ENCODE assay signal across 8 mouse cellular contexts in the genomic region with DNA sequence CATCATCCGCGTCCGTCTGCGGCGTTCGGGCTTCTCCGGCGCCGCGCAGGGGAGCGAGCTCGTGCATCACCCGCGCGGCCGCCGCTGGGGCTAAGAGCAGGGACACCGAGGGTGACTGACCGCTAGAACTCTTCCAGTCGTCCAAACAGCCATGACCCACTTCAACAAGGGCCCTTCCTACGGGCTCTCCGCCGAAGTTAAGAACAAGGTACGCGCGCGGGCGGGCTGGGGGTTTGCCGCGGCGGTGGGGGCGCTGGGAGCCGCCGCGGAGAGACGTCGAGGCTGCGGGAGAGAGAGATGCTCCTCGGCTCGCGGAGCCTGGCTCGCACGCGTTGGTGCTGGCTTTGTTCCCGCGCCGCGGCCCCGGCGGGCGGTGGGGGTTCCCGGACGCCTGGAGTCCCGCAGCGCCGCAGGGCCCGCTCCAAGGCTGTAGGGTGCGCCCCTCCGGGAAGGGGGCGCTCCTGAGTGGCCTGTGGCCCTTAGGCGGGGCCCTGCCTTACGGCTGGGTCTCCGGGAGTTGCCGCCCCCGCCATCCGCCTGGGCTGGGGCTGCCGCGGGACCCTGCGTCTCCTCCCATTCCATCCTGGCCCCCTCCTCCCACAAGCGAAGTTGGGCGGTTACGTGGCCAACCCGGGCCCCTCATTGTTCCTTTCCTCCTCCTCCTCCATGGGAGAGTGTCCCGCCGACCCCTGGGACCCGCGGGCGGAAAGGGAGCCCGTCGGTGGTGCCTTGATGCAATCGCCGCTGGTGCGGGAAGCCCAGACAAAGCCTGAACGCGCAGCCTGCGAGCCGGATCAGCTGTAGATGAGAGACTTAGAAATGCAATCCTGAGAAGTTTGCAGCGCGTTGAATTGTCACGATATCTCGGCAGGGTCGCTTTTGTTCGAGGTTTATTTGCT. TPM values are rescaled to one million over a fixed set of nuclear protein-coding genes. Genes with fewer than 3 reads are reported as not detected.
DNase-seq lines count a peak whose midpoint lies in the region; ATAC-seq and TF ChIP-seq lines count a peak whose summit lies in the region.

No protein-coding gene starts in this region.

- H3K36me3 ChIP-seq in forebrain, embryonic 16.5 days (ENCODE audit: control insufficient read depth, insufficient read depth) = no peaks in the 10 kb centered on the region
- no peaks in the 10 kb centered on the region for H3K36me3 ChIP-seq in lung, embryonic 15.5 days

- peak overlapping the region; percentile 77 for H3K4me2 ChIP-seq in forebrain, embryonic 16.5 days (ENCODE audit: low read length)
- peak overlapping the region; percentile 90 for H3K4me2 ChIP-seq in lung, embryonic 15.5 days

- peak; percentile 78 for ATAC-seq in forebrain, embryonic 16.5 days
- peak; percentile 89 for ATAC-seq in lung, embryonic 15.5 days (ENCODE audit: borderline replicate concordance, extremely low read depth, low FRiP score, low TSS enrichment)

- no peaks in the 10 kb centered on the region for H3K27me3 ChIP-seq in cerebellum, adult 2 months (ENCODE audit: control insufficient read depth, insufficient read depth, low read length)
- H3K27me3 ChIP-seq in forebrain, embryonic 16.5 days (replicated peaks; ENCODE audit: control insufficient read depth, insufficient read depth, low read length) = no peaks in the 10 kb centered on the region
- peaks cover 13% of the 10 kb centered on the region; the same call in 1 of the 2 replicates for H3K27me3 ChIP-seq in lung, embryonic 15.5 days

- peak overlapping the region; percentile 51 for H3K4me3 ChIP-seq in cerebellum, adult 2 months (replicated peaks; ENCODE audit: insufficient read depth, low read depth, low read length)
- peak overlapping the region; percentile 89 for H3K4me3 ChIP-seq in forebrain, embryonic 16.5 days (replicated peaks; ENCODE audit: low read length)
- peak overlapping the region; percentile 88 for H3K4me3 ChIP-seq in lung, embryonic 15.5 days

- 1% methylated on average over 93 of the region's 93 CpGs for WGBS in cerebellum, adult 2 months
- under 1% methylated on average over 83 of the region's 93 CpGs for WGBS in forebrain, embryonic 16.5 days
- under 1% methylated on average over 85 of the region's 93 CpGs for WGBS in lung, embryonic 15.5 days

- TF ChIP-seq POLR2A in cerebellum, adult 2 months (IDR thresholded peaks at IDR 0.05; ENCODE audit: borderline replicate concordance, insufficient read depth, low read length) = no peak

- peak; percentile 21; the same call in 1 of the 2 replicates for TF ChIP-seq CTCF in cerebellum, adult 2 months (IDR thresholded peaks at IDR 0.05; ENCODE audit: borderline replicate concordance, insufficient read depth, low read depth, low read length)

- H3K27ac ChIP-seq in cerebellum, adult 2 months (ENCODE audit: insufficient read depth, low read length) = no peak overlapping the region; the same call in 1 of the 2 replicates
- H3K27ac ChIP-seq in forebrain, embryonic 16.5 days (ENCODE audit: low read length) = peak overlapping the region; percentile 96
- peak overlapping the region; percentile 97 for H3K27ac ChIP-seq in lung, embryonic 15.5 days

- peak; percentile 83 for DNase-seq in MN1 (ENCODE audit: low spot score)
- peak; percentile 57 to 64 for DNase-seq in cerebellum, adult 2 months
- DNase-seq in heart, postnatal 25 days (ENCODE audit: low spot score) = peak; percentile 78
- DNase-seq in layer of hippocampus, adult 8-10 months (ENCODE audit: low spot score in 2 of 2) = peak; percentile 46 to 65
- DNase-seq in ovary, postnatal 10 days (ENCODE audit: low spot score) = peak; percentile 64
- DNase-seq in thymus, postnatal 10 days (ENCODE audit: low spot score in 2 of 2) = peak; percentile 64 to 83

- H3K9me3 ChIP-seq in forebrain, embryonic 16.5 days (ENCODE audit: control insufficient read depth, low read length) = no peaks in the 10 kb centered on the region
- H3K9me3 ChIP-seq in lung, embryonic 15.5 days = no peaks in the 10 kb centered on the region

- peak overlapping the region; percentile 94 for H3K9ac ChIP-seq in forebrain, embryonic 16.5 days (replicated peaks; ENCODE audit: low read depth, low read length)
- peak overlapping the region; percentile 95 for H3K9ac ChIP-seq in lung, embryonic 15.5 days

- H3K4me1 ChIP-seq in cerebellum, adult 2 months (ENCODE audit: control insufficient read depth, insufficient read depth, low read length) = no peaks in the 10 kb centered on the region
- H3K4me1 ChIP-seq in forebrain, embryonic 16.5 days (replicated peaks; ENCODE audit: control insufficient read depth, insufficient read depth, low read length) = peaks cover 32% of the 10 kb centered on the region
- peaks cover 26% of the 10 kb centered on the region for H3K4me1 ChIP-seq in lung, embryonic 15.5 days

- intact Hi-C loops in heart, postnatal 25 days (cut with DNase I) = loop anchor here (2.0 to 5.0 kb wide), 3 partner anchors 60 to 120 kb away; no protein-coding TSS in a partner anchor

RNA-seq across cellular contexts. Expression of a gene that starts 0.6 kb away (rescaled TPM):
- polyA plus RNA-seq in cerebellum, adult 2 months (2012; rRNA removed) = 170 and 177 TPM in 2 replicates
- 554 and 700 TPM in 2 replicates for polyA plus RNA-seq in forebrain, embryonic 16.5 days (2015; fragmentation: Nextera tagmentation; extraction: Ambion mirVana)
- 10 to 100 TPM; 41.8 to 48.6 TPM for total RNA-seq in heart, postnatal 25 days (2021)
- total RNA-seq in layer of hippocampus, adult 8-10 months (2022) = 100 to 1,000 TPM in 2 of 4 experiments, 10 to 100 TPM in 2; 93.0 to 179 (median 135) TPM
- polyA plus RNA-seq in lung, embryonic 15.5 days (2015; fragmentation: Nextera tagmentation; extraction: Ambion mirVana) = 627 and 632 TPM in 2 replicates
